Mouse (Mus musculus) spleen, adult 2 months (tissue): ENCODE measurements at regions not wholly inside any gene's neighbourhood (a gene's known extent, or its start where the extent isn't known, plus 50 kb on each side); places are given as distances from the start of the nearest gene placed in this dataset.
"Not testable (repeated sequence)": the region's sequence is repeated elsewhere in the genome, so short reads cannot be mapped to it uniquely, and the experiment has no call there.

ENCODE experiments used
- DNase-seq, 2 experiments: peaks; one replicate each; pipeline versions ENCODE4 v3.0.0 to v3.0.0-alpha.2; 2012 to 2021; ENCODE audit warnings: low spot score in 2 of 2, low read depth in 1 of 2
- H3K27ac ChIP-seq: fragments of 200-500 bp; 2 replicates; pipeline ENCODE4 v1.5.1; 2012; ENCODE audit warnings: low read length, inconsistent platforms; ENCODE audit not compliant: insufficient read depth
- H3K27me3 ChIP-seq: fragments of 200-500 bp; 2 replicates; pipeline ENCODE4 v1.6.1; 2012; ENCODE audit warnings: mild to moderate bottlenecking, moderate library complexity, low read length, inconsistent platforms; ENCODE audit not compliant: control insufficient read depth, insufficient read depth
- H3K36me3 ChIP-seq: fragments of 200-500 bp; 2 replicates; pipeline ENCODE4 v1.6.1; 2012; ENCODE audit warnings: mild to moderate bottlenecking, low read length, inconsistent platforms; ENCODE audit not compliant: control insufficient read depth, insufficient read depth
- H3K4me1 ChIP-seq: fragments of 200-500 bp; 2 replicates; pipeline ENCODE4 v1.6.1; 2011; ENCODE audit warnings: inconsistent platforms; ENCODE audit not compliant: control insufficient read depth, insufficient read depth, insufficient read length
- H3K4me3 ChIP-seq: fragments of 200-500 bp; 2 replicates; pipeline ENCODE4 v1.5.1; 2011; ENCODE audit warnings: mild to moderate bottlenecking, inconsistent platforms; ENCODE audit not compliant: insufficient read depth, insufficient read length; ENCODE audit errors: extremely low read depth
- CTCF ChIP-seq: fragments of 200-500 bp; IDR thresholded peaks from 2 replicates; pipeline ENCODE4 v1.5.1; 2011; ENCODE audit warnings: mild to moderate bottlenecking, inconsistent platforms; ENCODE audit not compliant: insufficient read depth, insufficient read length, insufficient replicate concordance; ENCODE audit errors: extremely low read depth
- POLR2A ChIP-seq: fragments of 200-500 bp; IDR thresholded peaks from 2 replicates; pipeline ENCODE4 v1.6.1; 2011; ENCODE audit warnings: low read depth, low read length, inconsistent platforms
- WGBS: fragments of 180-500 bp; shearing (Covaris S2); methylation state at CpG from one replicate; pipeline ENCODE4 v1.1.7; 2018; 5-methylcytosine and 5-hydroxymethylcytosine counted together

DNA sequence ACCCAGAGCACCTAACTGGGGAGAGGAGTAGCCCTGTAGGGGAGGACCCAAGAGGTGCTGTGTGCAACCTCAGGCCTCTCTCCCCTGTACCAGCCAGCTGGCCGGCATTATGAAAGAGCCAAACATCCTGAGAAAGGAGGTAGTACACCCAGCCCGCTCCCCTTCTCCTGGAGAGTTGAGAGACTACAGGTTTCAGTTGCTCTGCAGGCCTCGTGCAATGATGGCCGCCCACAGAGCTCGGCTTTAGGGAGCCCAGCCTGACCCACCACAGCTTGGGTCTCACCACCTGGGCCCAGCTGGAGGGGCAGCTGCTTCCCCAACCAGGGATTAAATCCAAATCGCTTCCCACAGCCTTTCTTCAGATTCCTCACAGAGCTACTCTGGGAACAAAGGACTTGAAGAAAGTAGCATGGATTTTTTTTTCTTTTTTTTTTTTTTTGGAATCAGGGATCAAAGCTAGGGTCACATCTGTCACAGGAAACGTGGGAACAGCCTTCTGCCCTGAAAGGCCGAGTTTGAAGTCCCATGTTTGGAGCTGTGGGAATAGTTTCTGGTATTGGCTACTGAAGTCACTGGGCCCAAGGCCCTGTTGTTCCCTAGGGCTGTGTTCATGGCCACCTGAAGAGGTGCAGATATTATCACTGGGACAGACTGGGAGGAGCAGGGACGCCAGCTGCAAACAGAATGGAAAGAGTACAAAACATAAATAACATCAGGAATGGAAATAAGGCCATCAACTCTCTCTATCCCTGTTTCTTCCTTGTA is 131.5 kb upstream of the Rgma start:
- no peak overlapping the region for H3K4me3 ChIP-seq
- WGBS, result 73% methylated on average over 9 of the region's 9 CpGs
- no peak overlapping the region for H3K27ac ChIP-seq
- no peaks in the 10 kb centered on the region for H3K36me3 ChIP-seq
- H3K27me3 ChIP-seq, result no peaks in the 10 kb centered on the region
- H3K4me1 ChIP-seq, result no peaks in the 10 kb centered on the region
- TF ChIP-seq CTCF (no peak), POLR2A (no peak)
- no peak for DNase-seq

DNA sequence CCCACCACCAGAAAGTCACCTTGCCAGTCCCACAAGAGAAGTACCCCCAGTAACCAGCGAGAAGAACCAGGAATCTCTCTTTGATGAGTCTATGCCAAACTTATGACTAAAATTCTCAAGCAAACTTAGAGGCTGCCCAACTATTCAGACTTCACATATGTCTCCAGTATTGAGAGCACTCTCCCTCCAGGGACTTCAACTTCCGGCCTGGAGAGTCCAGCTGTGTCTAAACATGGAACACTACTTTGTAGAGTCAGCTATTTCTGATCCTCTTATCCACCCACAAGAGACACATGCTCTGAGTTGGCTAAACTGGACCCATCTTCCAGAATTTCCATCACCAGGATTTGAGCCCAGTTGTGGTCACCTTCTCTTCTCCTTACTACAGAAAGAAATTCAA is 129.9 kb upstream of the Rgma start:
- TF ChIP-seq POLR2A (no peak), CTCF (no peak)
- WGBS, result 84% methylated on average over 2 of the region's 2 CpGs
- DNase-seq, result no peak
- no peak overlapping the region for H3K27ac ChIP-seq
- no peaks in the 10 kb centered on the region for H3K4me1 ChIP-seq
- H3K36me3 ChIP-seq, result no peaks in the 10 kb centered on the region
- H3K4me3 ChIP-seq, result no peak overlapping the region
- no peaks in the 10 kb centered on the region for H3K27me3 ChIP-seq

DNA sequence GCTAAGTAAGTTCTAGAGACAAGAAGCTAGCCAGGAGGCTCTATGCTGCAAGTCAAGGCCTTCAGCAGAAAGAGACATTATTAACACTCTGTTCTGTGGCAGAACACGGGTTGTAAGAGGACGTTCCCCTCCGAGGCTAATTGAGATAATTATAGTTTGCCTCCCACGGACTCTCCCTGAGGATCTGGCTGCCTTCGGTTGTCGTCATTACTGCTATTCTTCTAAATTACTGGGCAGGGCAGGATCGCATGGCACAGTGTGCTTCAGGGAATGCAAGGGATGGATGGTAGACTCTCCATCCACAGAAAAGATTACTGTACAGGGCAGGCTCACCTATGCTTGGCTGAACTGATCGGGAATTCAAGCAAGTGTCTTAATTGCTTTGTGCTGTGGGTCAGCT is 124.7 kb upstream of the Rgma start:
- DNase-seq, result no peak
- Histone ChIP-seq H3K4me1 (no peaks in the 10 kb centered on the region), H3K36me3 (no peaks in the 10 kb centered on the region), H3K4me3 (no peak overlapping the region), H3K27me3 (no peaks in the 10 kb centered on the region), H3K27ac (no peak overlapping the region)
- TF ChIP-seq CTCF (no peak), POLR2A (no peak)
- WGBS, result 71% methylated on average over 8 of the region's 8 CpGs

DNA sequence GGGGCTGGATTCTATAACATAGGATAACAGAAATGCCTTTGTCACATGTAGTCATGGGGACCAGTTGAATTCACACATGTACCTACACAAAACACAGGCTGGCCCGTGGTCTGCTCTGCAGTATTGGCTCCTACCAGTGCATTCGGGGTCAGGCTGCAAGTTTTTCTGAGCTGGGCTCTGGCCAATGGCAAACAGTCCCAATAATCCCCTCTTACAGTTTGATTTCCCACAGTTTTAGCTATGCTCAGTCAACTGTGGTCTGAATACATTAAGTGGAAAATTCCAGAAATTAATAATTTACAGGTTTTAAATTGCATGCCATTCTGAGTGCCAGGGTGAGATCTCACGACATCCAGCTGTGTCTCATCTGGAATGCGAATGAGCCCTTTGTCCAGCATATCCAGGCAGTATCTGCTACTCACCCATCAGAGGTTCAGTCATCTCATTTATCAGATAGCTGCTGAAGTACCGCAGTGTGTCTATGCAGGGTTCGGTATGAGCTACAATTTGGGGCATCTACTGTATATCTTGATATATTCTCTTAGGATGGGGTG is 124.0 kb upstream of the Rgma start:
- H3K36me3 ChIP-seq, result no peaks in the 10 kb centered on the region
- no peak overlapping the region for H3K4me3 ChIP-seq
- 87% methylated on average over 6 of the region's 6 CpGs for WGBS
- H3K27ac ChIP-seq, result no peak overlapping the region
- DNase-seq, result no peak
- H3K27me3 ChIP-seq, result no peaks in the 10 kb centered on the region
- TF ChIP-seq POLR2A (no peak), CTCF (no peak)
- no peaks in the 10 kb centered on the region for H3K4me1 ChIP-seq

DNA sequence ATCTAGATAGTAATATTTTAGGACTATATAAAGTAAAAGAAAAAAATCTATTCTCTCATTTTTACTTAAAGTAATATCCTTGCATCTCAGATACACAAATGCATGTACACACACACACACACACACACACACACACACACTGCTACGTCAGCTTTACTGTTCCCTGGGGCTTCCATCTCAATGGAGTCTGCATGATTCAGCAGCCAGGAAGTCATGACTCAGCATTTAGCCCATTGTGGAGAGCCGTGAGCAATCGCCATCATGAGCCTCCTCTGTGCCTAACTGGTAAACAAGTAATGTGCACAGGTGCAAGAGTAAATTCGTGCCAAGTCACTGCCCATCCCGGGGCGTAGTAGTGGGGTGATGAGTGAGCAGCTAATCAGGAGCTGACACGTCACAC is 120.3 kb upstream of the Rgma start:
- H3K27ac ChIP-seq, H3K27me3 ChIP-seq, H3K4me3 ChIP-seq, H3K36me3 ChIP-seq, DNase-seq, H3K4me1 ChIP-seq: not testable (repeated sequence)
- 65% methylated on average over 7 of the region's 7 CpGs for WGBS

DNA sequence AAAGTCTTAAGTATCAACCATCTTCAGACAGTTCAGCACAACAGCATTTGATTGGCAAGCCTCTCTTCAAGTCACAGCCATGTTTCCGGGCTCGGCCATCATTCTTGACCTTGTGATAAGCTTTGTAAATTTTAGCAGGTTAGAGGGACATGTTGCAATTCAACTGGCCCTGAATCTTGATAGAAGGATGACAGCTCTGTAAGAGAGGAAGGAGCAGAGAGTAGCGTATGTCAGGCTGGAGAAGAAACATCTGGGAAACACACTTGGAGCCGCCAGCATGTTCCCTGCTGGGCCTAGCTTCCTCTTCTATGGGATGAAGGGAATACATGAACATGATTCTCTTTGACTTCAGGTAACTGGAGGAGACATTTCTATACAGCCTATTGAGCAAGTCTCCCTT is 115.2 kb upstream of the Rgma start:
- H3K4me3 ChIP-seq, result no peak overlapping the region

DNA sequence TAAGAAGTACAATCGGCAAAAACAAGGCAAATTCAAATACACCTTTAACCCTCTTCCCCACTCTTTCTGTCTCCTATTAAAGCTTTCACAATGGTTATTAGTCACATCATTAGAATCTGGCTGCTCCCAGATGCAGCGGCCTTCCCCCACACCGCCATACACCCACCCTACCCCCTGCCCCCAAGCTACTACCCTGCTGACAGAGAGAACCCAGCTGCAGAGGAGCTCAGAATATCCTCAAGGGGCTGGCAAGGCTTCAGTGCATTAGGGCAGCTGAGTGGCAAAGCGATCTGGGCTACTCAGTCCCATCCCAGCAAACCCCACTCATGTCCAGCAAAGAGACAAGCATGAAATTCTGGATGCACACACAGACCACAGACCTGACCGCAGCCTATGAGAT is 113.6 kb upstream of the Rgma start:
- H3K27me3 ChIP-seq, result no peaks in the 10 kb centered on the region
- H3K27ac ChIP-seq, result no peak overlapping the region
- H3K36me3 ChIP-seq, result no peaks in the 10 kb centered on the region
- DNase-seq, result no peak
- H3K4me1 ChIP-seq, result no peaks in the 10 kb centered on the region
- WGBS, result 84% methylated on average over 5 of the region's 5 CpGs
- H3K4me3 ChIP-seq, result no peak overlapping the region
- no peak for TF ChIP-seq CTCF
- no peak for TF ChIP-seq POLR2A

More for the DNA sequence above, 115.2 kb upstream of the Rgma start:
- DNase-seq, result no peak
- Histone ChIP-seq H3K27me3 (no peaks in the 10 kb centered on the region), H3K4me1 (no peaks in the 10 kb centered on the region), H3K36me3 (no peaks in the 10 kb centered on the region), H3K27ac (no peak overlapping the region)
- TF ChIP-seq POLR2A (no peak), CTCF (no peak)
- 88% methylated on average over 4 of the region's 4 CpGs for WGBS
